Mouse (Mus musculus) neural tube, embryonic 11.5 days (tissue): ENCODE data around the gene Dph7. TPM values are rescaled to one million over a fixed set of nuclear protein-coding genes. Genes with fewer than 3 reads are reported as not detected.
"Not testable (repeated sequence)": the region's sequence is repeated elsewhere in the genome, so short reads cannot be mapped to it uniquely, and the experiment has no call there.

Experiments used
- ATAC-seq: fragments of 200-750 bp; cut with Nextera tagmentation; 2 replicates; pipeline ENCODE4 v1.8.0; 2017; ENCODE audit warnings: moderate number of reproducible peaks, mild to moderate bottlenecking, moderate TSS enrichment, moderate library complexity; ENCODE audit not compliant: insufficient read depth, low FRiP score, low TSS enrichment
- DNase-seq: peaks from one replicate; pipeline ENCODE4 v3.0.0-alpha.2; 2015; ENCODE audit warnings: low spot score
- H3K27ac ChIP-seq: fragments of 300-500 bp; sonication (generic); 2 replicates; pipeline ENCODE4 v1.5.1; 2014; ENCODE audit warnings: low read depth, mild to moderate bottlenecking, low read length
- H3K27me3 ChIP-seq: fragments of 300-500 bp; sonication (generic); 2 replicates; pipeline ENCODE4 v1.6.1; 2014; ENCODE audit warnings: mild to moderate bottlenecking, low read length, mixed read lengths; ENCODE audit not compliant: control insufficient read depth, insufficient read depth
- H3K36me3 ChIP-seq: fragments of 300-500 bp; sonication (generic); 2 replicates; pipeline ENCODE4 v1.6.1; 2014; ENCODE audit warnings: mild to moderate bottlenecking, low read length, moderate library complexity, mixed read lengths; ENCODE audit not compliant: control insufficient read depth, insufficient read depth
- H3K4me1 ChIP-seq: fragments of 300-500 bp; sonication (generic); 2 replicates; pipeline ENCODE4 v1.6.1; 2014; ENCODE audit warnings: low read length, mixed read lengths; ENCODE audit not compliant: control insufficient read depth, insufficient read depth
- H3K4me2 ChIP-seq: fragments of 300-500 bp; sonication (generic); 2 replicates; pipeline ENCODE4 v1.6.1; 2014; ENCODE audit warnings: low read depth, mild to moderate bottlenecking, moderate library complexity
- H3K4me3 ChIP-seq: fragments of 300-500 bp; sonication (generic); 2 replicates; pipeline ENCODE4 v1.5.1; 2014; ENCODE audit warnings: low read depth, low read length
- H3K9ac ChIP-seq: fragments of 300-500 bp; sonication (generic); 2 replicates; pipeline ENCODE4 v1.6.1; 2014; ENCODE audit warnings: mild to moderate bottlenecking, low read length
- H3K9me3 ChIP-seq: fragments of 300-500 bp; sonication (generic); 2 replicates; pipeline ENCODE4 v1.6.1; 2016; ENCODE audit warnings: low read length; ENCODE audit not compliant: control insufficient read depth
- WGBS: fragments of 180-500 bp; shearing (Covaris S2); extraction: QIAGEN DNeasy Blood & Tissue Kit; methylation state at CpG from one replicate; pipeline ENCODE4 v1.1.7; 2014; 5-methylcytosine and 5-hydroxymethylcytosine counted together
- polyA plus RNA-seq: library from polyadenylated mRNA; unstranded; fragments of >200 nt; fragmentation: Nextera tagmentation; extraction: Ambion mirVana; gene quantifications from 2 replicates; pipeline ENCODE4 v1.2.1, GENCODE M21; 2014

The Dph7 gene
- polyA plus RNA-seq, 1 experiment from 2014 or later, result 32.7 TPM

- peak; percentile 98 for DNase-seq
- Histone ChIP-seq H3K27ac (peak within 1 kb of the TSS; percentile 53; the same call in 1 of the 2 replicates), H3K9me3 (no peaks in the 10 kb centered on the region), H3K4me3 (peak within 1 kb of the TSS; percentile 98), H3K36me3 (peaks cover 2% of the 10 kb centered on the region), H3K27me3 (no peaks in the 10 kb centered on the region), H3K4me2 (peak within 1 kb of the TSS; percentile 94), H3K9ac (peak within 1 kb of the TSS; percentile 94), H3K4me1 (peaks cover 6% of the 10 kb centered on the region)
- under 1% methylated on average over 90 of the region's 108 CpGs for WGBS
- peak; percentile 98 for ATAC-seq
Observed at GRCm38 (mm10) chr2:24949421-24950188, 12.6 kb upstream of the Dph7 start, which contains the start of gene Zmynd19. Gene Zmynd19, plus strand, starts transcription at chr2:24949792.

GRCm38 (mm10) chr2:24950189-24950535, 12.0 kb upstream of the Dph7 start:
- Histone ChIP-seq H3K4me1 (peaks cover 6% of the 10 kb centered on the region), H3K9me3 (no peaks in the 10 kb centered on the region), H3K9ac (peak overlapping the region; percentile 94), H3K27me3 (no peaks in the 10 kb centered on the region), H3K27ac (peak overlapping the region; percentile 53; the same call in 1 of the 2 replicates), H3K36me3 (peaks cover 2% of the 10 kb centered on the region), H3K4me2 (peak overlapping the region; percentile 94), H3K4me3 (peak overlapping the region; percentile 98)
- peak; percentile 23 for DNase-seq
- ATAC-seq, result no peak
- WGBS, result under 1% methylated on average over 31 of the region's 31 CpGs

- Histone ChIP-seq H3K27me3 (no peaks in the 10 kb centered on the region), H3K9ac (no peak overlapping the region), H3K4me1 (peaks cover 6% of the 10 kb centered on the region), H3K4me2 (no peak overlapping the region), H3K4me3 (no peak overlapping the region), H3K36me3 (peaks cover 10% of the 10 kb centered on the region), H3K27ac (no peak overlapping the region), H3K9me3 (no peaks in the 10 kb centered on the region)
- no peak for DNase-seq
- WGBS, result 93% methylated on average over 4 of the region's 4 CpGs
- no peak for ATAC-seq
Observed at GRCm38 (mm10) chr2:24952537-24953055, 9.6 kb upstream of the Dph7 start.

GRCm38 (mm10) chr2:24960910-24961309, 1.3 kb upstream of the Dph7 start:
- WGBS, result 35% methylated on average over 3 of the region's 3 CpGs
- H3K4me2 ChIP-seq, result no peak overlapping the region
- peak; percentile 35 for DNase-seq
- no peaks in the 10 kb centered on the region for H3K27me3 ChIP-seq
- peaks cover 20% of the 10 kb centered on the region; the same call in 1 of the 2 replicates for H3K36me3 ChIP-seq
- no peak overlapping the region for H3K9ac ChIP-seq
- H3K4me1 ChIP-seq, result peaks cover 4% of the 10 kb centered on the region; the same call in 1 of the 2 replicates
- ATAC-seq, result no peak
- no peak overlapping the region for H3K27ac ChIP-seq
- no peak overlapping the region for H3K4me3 ChIP-seq
- no peaks in the 10 kb centered on the region for H3K9me3 ChIP-seq

GRCm38 (mm10) chr2:24970386-24970785, 8.2 kb downstream of the Dph7 start:
- 86% methylated on average over 4 of the region's 4 CpGs for WGBS
- no peak for DNase-seq

GRCm38 (mm10) chr2:24974452-24974851, 12.3 kb downstream of the Dph7 start:
- not testable (repeated sequence) for H3K9me3 ChIP-seq, DNase-seq, H3K27me3 ChIP-seq, H3K36me3 ChIP-seq, ATAC-seq
- Histone ChIP-seq H3K4me2 (peak overlapping the region; percentile 94), H3K9ac (peak overlapping the region; percentile 73), H3K4me3 (peak overlapping the region; percentile 81), H3K27ac (peak overlapping the region; percentile 69), H3K4me1 (peaks cover 10% of the 10 kb centered on the region)
- WGBS, result under 1% methylated on average over 17 of the region's 17 CpGs

More at GRCm38 (mm10) chr2:24970386-24970785, 8.2 kb downstream of the Dph7 start:
- Histone ChIP-seq H3K36me3 (peaks cover 11% of the 10 kb centered on the region), H3K4me1 (peaks cover 5% of the 10 kb centered on the region), H3K27me3 (no peaks in the 10 kb centered on the region), H3K4me3 (no peak overlapping the region), H3K27ac (no peak overlapping the region), H3K4me2 (no peak overlapping the region), H3K9me3 (no peaks in the 10 kb centered on the region), H3K9ac (no peak overlapping the region)
- no peak for ATAC-seq

- H3K27me3 ChIP-seq, result no peaks in the 10 kb centered on the region
- peak within 1 kb of the TSS; percentile 94 for H3K4me2 ChIP-seq
- peak within 1 kb of the TSS; percentile 81 for H3K4me3 ChIP-seq
- H3K9ac ChIP-seq, result peak within 1 kb of the TSS; percentile 75
- H3K27ac ChIP-seq, result peak within 1 kb of the TSS; percentile 69
- H3K4me1 ChIP-seq, result peaks cover 10% of the 10 kb centered on the region
- WGBS, result under 1% methylated on average over 64 of the region's 64 CpGs
- ATAC-seq (peak; percentile 100), DNase-seq (peak; percentile 99)
- H3K9me3 ChIP-seq, result no peaks in the 10 kb centered on the region
- no peaks in the 10 kb centered on the region; the same call in 1 of the 2 replicates for H3K36me3 ChIP-seq
Observed at GRCm38 (mm10) chr2:24974906-24975703, 12.9 kb downstream of the Dph7 start, which contains the start of gene Mrpl41. Gene Mrpl41, minus strand, starts transcription at chr2:24975098.

- Histone ChIP-seq H3K27me3 (no peaks in the 10 kb centered on the region), H3K36me3 (no peaks in the 10 kb centered on the region; the same call in 1 of the 2 replicates), H3K9me3 (no peaks in the 10 kb centered on the region), H3K4me3 (peak within 1 kb of the TSS; percentile 81), H3K4me1 (peaks cover 10% of the 10 kb centered on the region), H3K4me2 (peak within 1 kb of the TSS; percentile 94), H3K27ac (peak within 1 kb of the TSS; percentile 69), H3K9ac (peak within 1 kb of the TSS; percentile 75)
- DNase-seq (peak; percentile 69), ATAC-seq (peak; percentile 35)
- under 1% methylated on average over 16 of the region's 16 CpGs for WGBS
Observed at GRCm38 (mm10) chr2:24975704-24976297, 13.6 kb downstream of the Dph7 start, which contains the start of gene Pnpla7. Gene Pnpla7, plus strand, starts transcription at chr2:24976033.
